Comparison of ENCODE assay signal across 12 mouse cellular contexts in the genomic region with DNA sequence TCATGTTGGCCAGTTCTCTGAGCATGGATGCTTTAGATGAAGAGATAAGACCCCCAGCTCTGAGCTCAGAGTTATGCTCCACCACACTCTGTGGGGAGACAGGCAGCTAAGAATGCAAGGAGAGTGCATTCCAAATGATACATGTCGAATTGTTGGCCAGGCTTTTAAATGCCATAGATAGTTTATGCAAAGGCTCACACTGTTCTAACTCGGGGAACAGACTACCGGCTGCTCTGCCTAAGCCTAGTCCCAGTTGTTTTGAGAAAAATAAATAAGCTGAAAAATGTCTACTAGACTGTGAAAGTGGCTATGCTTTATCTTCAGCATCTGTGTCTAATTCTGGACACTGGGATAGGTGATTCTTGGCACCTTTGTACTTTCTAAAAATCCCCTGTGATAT.
"Had no signal": no experiment of that assay in that cellular context is flagged by ENCODE, and none has a peak within 500 bp of the region (broad histone marks: within the 10 kb centered on the region; RNA-seq: fewer than 3 reads in every experiment).

No protein-coding gene starts in this region.

- DNase-seq: kidney, adult 18-20 months; kidney, postnatal 25 days; midbrain, embryonic 14.5 days; thymus, adult 2 months; thymus, postnatal 25 days had no signal

- H3K4me1 ChIP-seq: intestine, embryonic 15.5 days; limb, embryonic 10.5 days; midbrain, embryonic 10.5 days; neural tube, embryonic 12.5 days had no signal

- H3K36me3 ChIP-seq: intestine, embryonic 15.5 days; limb, embryonic 10.5 days; liver, embryonic 12.5 days; neural tube, embryonic 12.5 days had no signal

- H3K4me2 ChIP-seq: intestine, embryonic 15.5 days; liver, embryonic 12.5 days; neural tube, embryonic 12.5 days had no signal

- H3K27ac ChIP-seq: intestine, embryonic 15.5 days; left cerebral cortex, adult 2 months; limb, embryonic 10.5 days; liver, embryonic 12.5 days; midbrain, embryonic 10.5 days; neural tube, embryonic 12.5 days; stomach, postnatal 0 days had no signal

- H3K4me3 ChIP-seq: intestine, embryonic 15.5 days; left cerebral cortex, adult 2 months; limb, embryonic 10.5 days; liver, embryonic 12.5 days; midbrain, embryonic 10.5 days; neural tube, embryonic 12.5 days had no signal

- H3K9me3 ChIP-seq: intestine, embryonic 15.5 days; limb, embryonic 10.5 days; liver, embryonic 12.5 days; midbrain, embryonic 10.5 days; neural tube, embryonic 12.5 days had no signal

- H3K9ac ChIP-seq: intestine, embryonic 15.5 days; liver, embryonic 12.5 days; neural tube, embryonic 12.5 days had no signal

- ATAC-seq: intestine, embryonic 15.5 days; liver, embryonic 12.5 days had no signal

- H3K27me3 ChIP-seq: intestine, embryonic 15.5 days; liver, embryonic 12.5 days; neural tube, embryonic 12.5 days had no signal
